18 mouse cellular contexts compared by ENCODE assay signal in the genomic region with DNA sequence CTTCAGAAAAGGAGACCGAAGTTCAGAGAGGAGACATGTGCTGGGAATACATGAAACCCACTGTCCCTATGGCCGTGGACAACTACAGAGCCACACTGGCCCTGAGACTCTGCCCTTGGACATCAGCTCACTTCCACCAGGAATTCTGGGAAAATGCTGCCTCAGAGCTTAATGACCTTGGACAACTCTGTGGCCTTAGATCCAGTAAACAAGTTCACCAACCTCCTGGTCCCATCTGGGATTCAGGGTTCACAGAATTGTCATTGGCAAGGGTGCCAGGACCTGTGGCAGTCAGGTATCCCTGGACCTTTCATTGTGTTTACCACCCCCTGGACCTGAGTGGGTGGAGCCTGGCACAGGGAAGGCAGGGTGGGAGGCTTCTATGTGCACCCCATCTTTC. TPM values are rescaled to one million over a fixed set of nuclear protein-coding genes. Genes with fewer than 3 reads are reported as not detected.
"Had no signal": no experiment of that assay in that cellular context is flagged by ENCODE, and none has a peak within 500 bp of the region (broad histone marks: within the 10 kb centered on the region; RNA-seq: fewer than 3 reads in every experiment).

No protein-coding gene starts in this region.

- H3K27ac ChIP-seq: kidney, postnatal 0 days; limb, embryonic 13.5 days; liver, embryonic 15.5 days; stomach, embryonic 15.5 days had no signal

- ATAC-seq: intestine, postnatal 0 days had no signal

- H3K4me3 ChIP-seq: limb, embryonic 13.5 days; liver, embryonic 15.5 days; stomach, embryonic 15.5 days had no signal

- H3K4me2 ChIP-seq: limb, embryonic 13.5 days; liver, embryonic 15.5 days; midbrain, embryonic 11.5 days; stomach, embryonic 15.5 days had no signal

- H3K27me3 ChIP-seq: limb, embryonic 13.5 days; liver, embryonic 15.5 days; stomach, embryonic 15.5 days had no signal

- H3K9me3 ChIP-seq: limb, embryonic 13.5 days; liver, embryonic 15.5 days; stomach, embryonic 15.5 days had no signal

- H3K9ac ChIP-seq: limb, embryonic 13.5 days; liver, embryonic 15.5 days; stomach, embryonic 15.5 days had no signal

- H3K4me1 ChIP-seq: liver, embryonic 15.5 days; stomach, embryonic 15.5 days had no signal

- H3K36me3 ChIP-seq: limb, embryonic 13.5 days; liver, embryonic 15.5 days had no signal

- DNase-seq: kidney, postnatal 4 days; left cerebral cortex, postnatal 4 days; liver; lung, adult 2 months; lung, postnatal 14 days; midbrain, embryonic 14.5 days; retina, postnatal 1 day; right cerebral cortex, postnatal 25 days; spleen, adult 18-20 months; thymus, postnatal 25 days had no signal

RNA-seq across cellular contexts. Expression of a gene that starts 32.6 kb away (rescaled TPM):
- total RNA-seq: megakaryocyte progenitor cell, adult 5-6 weeks; megakaryocyte-erythroid progenitor cell, adult 5-6 weeks had no signal

RNA-seq across cellular contexts. Expression of a gene that starts 50.5 kb away (rescaled TPM):
- total RNA-seq: megakaryocyte progenitor cell, adult 5-6 weeks; megakaryocyte-erythroid progenitor cell, adult 5-6 weeks had no signal
